Comparison of ENCODE assay signal across 22 mouse cellular contexts in the genomic region with DNA sequence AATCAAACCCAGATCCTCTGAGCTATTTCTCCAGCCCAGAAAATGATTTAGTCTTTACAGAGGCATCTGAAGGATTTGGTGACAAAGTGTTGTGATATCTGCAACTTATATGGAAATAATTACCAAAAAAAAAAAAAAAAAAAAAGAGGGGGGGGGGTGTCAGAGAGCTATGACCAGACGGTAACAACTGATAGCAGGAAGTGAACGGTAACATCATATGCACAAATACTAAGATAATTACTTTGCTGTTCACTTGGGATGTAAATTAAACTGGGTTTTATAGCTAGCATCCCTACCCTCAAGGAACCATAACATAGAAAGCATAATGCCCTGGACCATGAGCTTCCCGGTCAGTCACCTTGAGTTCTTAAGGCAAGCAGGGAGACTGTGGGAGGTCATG. TPM values are rescaled to one million over a fixed set of nuclear protein-coding genes. Genes with fewer than 3 reads are reported as not detected.
A peak's percentile ranks its signal among the peaks of the same experiment; 100 is the strongest.
DNase-seq lines count a peak whose midpoint lies in the region; ATAC-seq and TF ChIP-seq lines count a peak whose summit lies in the region.
"Had no signal": no experiment of that assay in that cellular context is flagged by ENCODE, and none has a peak within 500 bp of the region (broad histone marks: within the 10 kb centered on the region; RNA-seq: fewer than 3 reads in every experiment).

No protein-coding gene starts in this region.

- peaks cover 72% of the 10 kb centered on the region for H3K4me1 ChIP-seq in heart, embryonic 13.5 days
- H3K4me1 ChIP-seq in lung, embryonic 14.5 days (ENCODE audit: insufficient read depth) = peaks cover 24% of the 10 kb centered on the region
- peaks cover 65% of the 10 kb centered on the region for H3K4me1 ChIP-seq in G1E (ENCODE audit: insufficient read depth, low read depth, low read length)

- DNase-seq in heart, adult 9 months (ENCODE audit: low spot score in 2 of 2) = no peak
- DNase-seq in lung, embryonic 14.5 days = no peak
- DNase-seq in lung, adult 18-20 months = no peak
- no peak for DNase-seq in G1E (ENCODE audit: low spot score)
- DNase-seq in left cerebral cortex, adult 8-10 months (ENCODE audit: low spot score in 2 of 2) = no peak
- DNase-seq in kidney, postnatal 25 days = no peak
- DNase-seq: adrenal gland, adult 2 months; cerebellum, adult 2 months; cerebellum, postnatal 36 days; heart, postnatal 4 days; kidney, adult 9 months; kidney, postnatal 36 days; retina, postnatal 1 day; right cerebral cortex, postnatal 4 days had no signal

- H3K27me3 ChIP-seq in heart, embryonic 13.5 days (replicated peaks) = no peaks in the 10 kb centered on the region
- H3K27me3 ChIP-seq in lung, embryonic 14.5 days (ENCODE audit: insufficient read depth, low read length) = no peaks in the 10 kb centered on the region
- H3K27me3 ChIP-seq in G1E (ENCODE audit: insufficient read depth, low read length) = no peaks in the 10 kb centered on the region
- H3K27me3 ChIP-seq: hindbrain, embryonic 15.5 days; intestine, embryonic 15.5 days; megakaryocyte, embryonic 14.5 days; midbrain, embryonic 15.5 days had no signal

- 0 out of 2 replicates have a peak overlapping the region, but pooled peaks have one; percentile 12 for H3K27ac ChIP-seq in heart, embryonic 13.5 days (replicated peaks)
- peak overlapping the region; percentile 36 for H3K27ac ChIP-seq in lung, embryonic 14.5 days (ENCODE audit: low read depth)
- H3K27ac ChIP-seq: hindbrain, embryonic 15.5 days; intestine, embryonic 15.5 days; midbrain, embryonic 15.5 days had no signal

- H3K4me3 ChIP-seq in heart, embryonic 13.5 days = no peak overlapping the region
- H3K4me3 ChIP-seq in lung, embryonic 14.5 days (ENCODE audit: low read depth, low read length) = no peak overlapping the region
- H3K4me3 ChIP-seq in G1E (ENCODE audit: low read depth, low read length) = peak overlapping the region; percentile 51; the same call in 1 of the 2 replicates
- H3K4me3 ChIP-seq: embryonic facial prominence, embryonic 10.5 days; hindbrain, embryonic 15.5 days; intestine, embryonic 15.5 days; left cerebral cortex, adult 2 months; megakaryocyte, embryonic 14.5 days; midbrain, embryonic 15.5 days had no signal

- peaks cover 9% of the 10 kb centered on the region for H3K36me3 ChIP-seq in heart, embryonic 13.5 days
- H3K36me3 ChIP-seq in lung, embryonic 14.5 days (ENCODE audit: insufficient read depth) = no peaks in the 10 kb centered on the region; the same call in 1 of the 2 replicates
- peaks cover 54% of the 10 kb centered on the region for H3K36me3 ChIP-seq in G1E (replicated peaks)
- H3K36me3 ChIP-seq: hindbrain, embryonic 15.5 days; intestine, embryonic 15.5 days; midbrain, embryonic 15.5 days had no signal

- H3K9me3 ChIP-seq in heart, embryonic 13.5 days = no peaks in the 10 kb centered on the region
- H3K9me3 ChIP-seq in lung, embryonic 14.5 days (ENCODE audit: low read depth, low read length) = peaks cover 4% of the 10 kb centered on the region; the same call in 1 of the 2 replicates
- no peaks in the 10 kb centered on the region for H3K9me3 ChIP-seq in G1E (replicated peaks)
- H3K9me3 ChIP-seq: embryonic facial prominence, embryonic 10.5 days; hindbrain, embryonic 15.5 days; intestine, embryonic 15.5 days; midbrain, embryonic 15.5 days had no signal

- TF ChIP-seq CTCF in lung, embryonic 14.5 days (IDR thresholded peaks at IDR 0.05; ENCODE audit: low read depth) = no peak
- TF ChIP-seq CTCF in G1E (IDR thresholded peaks at IDR 0.05; ENCODE audit: low read depth, low read length) = no peak

- no peak overlapping the region for H3K9ac ChIP-seq in heart, embryonic 13.5 days
- H3K9ac ChIP-seq in lung, embryonic 14.5 days = no peak overlapping the region
- H3K9ac ChIP-seq: hindbrain, embryonic 15.5 days; intestine, embryonic 15.5 days; midbrain, embryonic 15.5 days had no signal

- ATAC-seq in heart, embryonic 13.5 days (ENCODE audit: extremely low read depth, insufficient number of reproducible peaks, low FRiP score, low TSS enrichment) = no peak
- ATAC-seq in lung, embryonic 14.5 days (ENCODE audit: insufficient read depth) = no peak
- ATAC-seq in G1E (ENCODE audit: extremely low read depth, insufficient number of reproducible peaks, low FRiP score, poor library complexity, severe bottlenecking) = peak; percentile 51
- ATAC-seq in megakaryocyte-erythroid progenitor cell, adult 5-6 weeks (replicated peaks; ENCODE audit: low FRiP score, low TSS enrichment, poor library complexity, severe bottlenecking) = peak; percentile 24; the same call in 1 of the 2 replicates
- ATAC-seq: midbrain, embryonic 15.5 days had no signal

- 70% methylated on average over 3 of the region's 3 CpGs for WGBS in heart, embryonic 13.5 days
- 66% methylated on average over 3 of the region's 3 CpGs for WGBS in lung, embryonic 14.5 days

- H3K4me2 ChIP-seq in heart, embryonic 13.5 days = no peak overlapping the region
- no peak overlapping the region for H3K4me2 ChIP-seq in lung, embryonic 14.5 days
- H3K4me2 ChIP-seq: hindbrain, embryonic 15.5 days; intestine, embryonic 15.5 days; midbrain, embryonic 15.5 days had no signal

RNA-seq across cellular contexts. Expression of a gene that starts 16.3 kb away (rescaled TPM):
- polyA plus RNA-seq in heart, embryonic 13.5 days (2015; fragmentation: Nextera tagmentation; extraction: Ambion mirVana) = 14.4 and 15.6 TPM in 2 replicates
- polyA plus RNA-seq in lung, embryonic 14.5 days (2014; fragmentation: Nextera tagmentation; extraction: Ambion mirVana) = 9.5 and 10.7 TPM in 2 replicates
- total RNA-seq in G1E (2014; fragmentation: Nextera tagmentation) (31.8 and 32.6 TPM in 2 replicates), G1E (2017) (47.5 and 50.0 TPM in 2 replicates)
- polyA plus RNA-seq in G1E (2012) = 6.5 and 7.1 TPM in 2 replicates
- 19.0 and 23.6 TPM in 2 replicates for total RNA-seq in megakaryocyte-erythroid progenitor cell, adult 5-6 weeks (2014; fragmentation: Nextera tagmentation)
- 52.6 and 58.0 TPM in 2 replicates for total RNA-seq in megakaryocyte-erythroid progenitor cell, adult 5-6 weeks (2017)
- total RNA-seq in left cerebral cortex, adult 8-10 months (2022) = 100 to 1,000 TPM in 3 of 4 experiments, 10 to 100 TPM in 1; 97.5 to 104 (median 102) TPM

RNA-seq across cellular contexts. Expression of a gene that starts 55.3 kb away (rescaled TPM):
- 35.8 and 39.4 TPM in 2 replicates for polyA plus RNA-seq in heart, embryonic 13.5 days (2015; fragmentation: Nextera tagmentation; extraction: Ambion mirVana)
- polyA plus RNA-seq in lung, embryonic 14.5 days (2014; fragmentation: Nextera tagmentation; extraction: Ambion mirVana) = 57.8 and 61.9 TPM in 2 replicates
- 97.6 and 119 TPM in 2 replicates for total RNA-seq in G1E (2014; fragmentation: Nextera tagmentation)
- 90.7 and 101 TPM in 2 replicates for total RNA-seq in G1E (2017)
- polyA plus RNA-seq in G1E (2012) = 19.8 and 34.0 TPM in 2 replicates
- total RNA-seq in megakaryocyte-erythroid progenitor cell, adult 5-6 weeks (2014; fragmentation: Nextera tagmentation) = 75.8 and 80.0 TPM in 2 replicates
- total RNA-seq in megakaryocyte-erythroid progenitor cell, adult 5-6 weeks (2017) = 99.1 and 106 TPM in 2 replicates
- total RNA-seq in left cerebral cortex, adult 8-10 months (2022) = 10 to 100 TPM; 26.6 to 32.0 (median 28.6) TPM

Comparison
In these comparisons a context has a peak if more than half of its experiments do, and no peak if none do; other contexts are left out.
1. ATAC-seq: peak in G1E (single experiment) and megakaryocyte-erythroid progenitor cell, adult 5-6 weeks (single experiment); none in heart, embryonic 13.5 days (single experiment) and lung, embryonic 14.5 days (single experiment).